Mouse (Mus musculus) urinary bladder, postnatal 25 days (tissue): ENCODE measurements at regions not wholly inside any gene's neighbourhood (a gene's known extent, or its start where the extent isn't known, plus 50 kb on each side); places are given as distances from the start of the nearest gene placed in this dataset.

Experiments used
- DNase-seq: peaks from one replicate; pipeline ENCODE4 v3.0.0; 2022; ENCODE audit warnings: low spot score

GRCm38 (mm10) chr10:12062302-12062701 is 719.1 kb downstream of the Epm2a start:
- no peak for DNase-seq

- DNase-seq: no peak
Observed at GRCm38 (mm10) chr10:12083961-12084360, 740.8 kb downstream of the Epm2a start.

- no peak for DNase-seq
Observed at GRCm38 (mm10) chr10:12092521-12092920, 749.3 kb downstream of the Epm2a start.

GRCm38 (mm10) chr10:12096678-12097077 is 753.5 kb downstream of the Epm2a start:
- no peak for DNase-seq

GRCm38 (mm10) chr10:12107001-12107418 is 762.2 kb downstream of the Utrn start:
- peak; percentile 7 for DNase-seq

- no peak for DNase-seq
Observed at GRCm38 (mm10) chr10:12111720-12112119, 757.4 kb downstream of the Utrn start.

GRCm38 (mm10) chr10:12115767-12116166 is 753.4 kb downstream of the Utrn start:
- no peak for DNase-seq

- DNase-seq: no peak
Observed at GRCm38 (mm10) chr10:12116662-12117303, 752.4 kb downstream of the Utrn start.

- no peak for DNase-seq
Observed at GRCm38 (mm10) chr10:12124272-12124671, 744.9 kb downstream of the Utrn start.

- DNase-seq: no peak
Observed at GRCm38 (mm10) chr10:12129486-12129885, 739.7 kb downstream of the Utrn start.

GRCm38 (mm10) chr10:12144691-12145090 is 724.5 kb downstream of the Utrn start:
- DNase-seq: no peak

- DNase-seq: no peak
Observed at GRCm38 (mm10) chr10:12146942-12147537, 722.1 kb downstream of the Utrn start.

GRCm38 (mm10) chr10:12170243-12170642 is 698.9 kb downstream of the Utrn start:
- DNase-seq: no peak

GRCm38 (mm10) chr10:12174200-12174818 is 694.9 kb downstream of the Utrn start:
- DNase-seq: no peak

- DNase-seq: no peak
Observed at GRCm38 (mm10) chr10:12175141-12175540, 694.0 kb downstream of the Utrn start.

- DNase-seq: no peak
Observed at GRCm38 (mm10) chr10:12177482-12177881, 691.7 kb downstream of the Utrn start.

GRCm38 (mm10) chr10:12180965-12181364 is 688.2 kb downstream of the Utrn start:
- DNase-seq: no peak

GRCm38 (mm10) chr10:12186918-12187639 is 682.1 kb downstream of the Utrn start:
- no peak for DNase-seq

- DNase-seq: no peak
Observed at GRCm38 (mm10) chr10:12187669-12188342, 681.4 kb downstream of the Utrn start.

GRCm38 (mm10) chr10:12190435-12190834 is 678.7 kb downstream of the Utrn start:
- DNase-seq: no peak

GRCm38 (mm10) chr10:12207301-12207700 is 661.9 kb downstream of the Utrn start:
- no peak for DNase-seq

GRCm38 (mm10) chr10:12210181-12210580 is 659.0 kb downstream of the Utrn start:
- DNase-seq: no peak
